Mouse (Mus musculus) lung, postnatal 0 days (tissue): ENCODE measurements around the gene Socs2.

ENCODE experiments used
- CTCF ChIP-seq: IDR thresholded peaks from 2 replicates; pipeline ENCODE4 v1.5.1; 2016; ENCODE audit warnings: antibody characterized with exemption, mild to moderate bottlenecking
- EP300 ChIP-seq: IDR thresholded peaks from 2 replicates; pipeline ENCODE4 v1.6.1; 2016; ENCODE audit warnings: antibody characterized with exemption, mild to moderate bottlenecking, control low read depth

DNA sequence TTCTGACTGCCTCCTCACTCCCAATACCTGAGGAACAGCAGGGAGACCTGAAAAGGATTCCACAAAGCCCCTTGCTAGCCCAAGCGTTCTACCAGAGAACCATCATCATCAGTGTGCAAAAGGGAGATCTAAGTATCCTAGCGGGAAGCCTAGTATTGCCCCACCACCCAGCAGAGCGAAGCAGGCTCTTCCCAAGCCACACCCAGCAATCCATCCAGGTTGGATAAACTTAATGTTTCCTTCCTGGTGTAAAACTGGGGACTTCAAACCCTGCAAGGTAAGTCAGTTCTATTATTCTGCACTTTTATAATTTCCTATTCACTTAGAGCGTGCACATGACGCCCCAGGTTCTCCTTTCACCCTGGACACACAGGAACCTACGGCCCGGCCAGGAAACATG lies 6.3 kb downstream of the Socs2 start:
- TF ChIP-seq CTCF, result no peak
- TF ChIP-seq EP300, result no peak
